Mouse (Mus musculus) heart, embryonic 15.5 days (tissue): ENCODE results near the gene Plxnb3. TPM values are rescaled to one million over a fixed set of nuclear protein-coding genes. Genes with fewer than 3 reads are reported as not detected.
"Not testable (repeated sequence)": the region's sequence is repeated elsewhere in the genome, so short reads cannot be mapped to it uniquely, and the experiment has no call there.

ENCODE experiments used
- ATAC-seq: fragments of 200-750 bp; cut with Nextera tagmentation; replicated peaks from 2 replicates; pipeline ENCODE4 v1.8.0; 2017; ENCODE audit warnings: low read depth, moderate TSS enrichment; ENCODE audit not compliant: insufficient number of reproducible peaks, insufficient read depth, low FRiP score
- H3K27ac ChIP-seq: fragments of 300-500 bp; sonication (generic); 2 replicates; pipeline ENCODE4 v1.5.1; 2015; ENCODE audit warnings: mild to moderate bottlenecking, inconsistent platforms
- H3K27me3 ChIP-seq: fragments of 300-500 bp; sonication (generic); 2 replicates; pipeline ENCODE4 v1.6.1; 2015; ENCODE audit warnings: inconsistent platforms
- H3K36me3 ChIP-seq: fragments of 300-500 bp; sonication (generic); 2 replicates; pipeline ENCODE4 v1.6.1; 2015; ENCODE audit warnings: mild to moderate bottlenecking, inconsistent platforms
- H3K4me1 ChIP-seq: fragments of 300-500 bp; sonication (generic); replicated peaks from 2 replicates; pipeline ENCODE4 v1.6.1; 2015; ENCODE audit warnings: inconsistent platforms
- H3K4me2 ChIP-seq: fragments of 300-500 bp; sonication (generic); 2 replicates; pipeline ENCODE4 v1.6.1; 2015; ENCODE audit warnings: inconsistent platforms, mild to moderate bottlenecking, moderate library complexity
- H3K4me3 ChIP-seq: fragments of 300-500 bp; sonication (generic); 2 replicates; pipeline ENCODE4 v1.5.1; 2015; ENCODE audit warnings: mild to moderate bottlenecking, inconsistent platforms
- H3K9ac ChIP-seq: fragments of 300-500 bp; sonication (generic); 2 replicates; pipeline ENCODE4 v1.6.1; 2015; ENCODE audit warnings: mild to moderate bottlenecking, inconsistent platforms
- H3K9me3 ChIP-seq: fragments of 300-500 bp; sonication (generic); replicated peaks from 2 replicates; pipeline ENCODE4 v1.6.1; 2016; ENCODE audit warnings: inconsistent platforms
- WGBS: fragments of 180-500 bp; shearing (Covaris S2); methylation state at CpG from one replicate; pipeline ENCODE4 v1.1.7; 2015; ENCODE audit warnings: mixed read lengths; 5-methylcytosine and 5-hydroxymethylcytosine counted together
- polyA plus RNA-seq: library from polyadenylated mRNA; unstranded; fragments of >200 nt; fragmentation: Nextera tagmentation; extraction: Ambion mirVana; gene quantifications from 2 replicates; pipeline ENCODE4 v1.2.1, GENCODE M21; 2015

Gene Plxnb3
- polyA plus RNA-seq, 1 experiment from 2014 or later, result 0.57 TPM

GRCm38 (mm10) chrX:73739841-73740240 is 17.0 kb upstream of the Plxnb3 start:
- H3K9ac ChIP-seq, H3K4me3 ChIP-seq, H3K9me3 ChIP-seq, H3K36me3 ChIP-seq, H3K4me1 ChIP-seq, H3K27me3 ChIP-seq, H3K4me2 ChIP-seq, H3K27ac ChIP-seq, ATAC-seq: not testable (repeated sequence)
- WGBS, result 85% methylated on average over 7 of the region's 7 CpGs

GRCm38 (mm10) chrX:73744774-73745481 is 12.0 kb upstream of the Plxnb3 start:
- no peak overlapping the region for H3K4me2 ChIP-seq
- no peak overlapping the region for H3K27ac ChIP-seq
- H3K9ac ChIP-seq, result no peak overlapping the region
- no peaks in the 10 kb centered on the region for H3K4me1 ChIP-seq
- no peaks in the 10 kb centered on the region for H3K27me3 ChIP-seq
- 47% methylated on average over 1 of the region's 1 CpGs for WGBS
- H3K36me3 ChIP-seq, result no peaks in the 10 kb centered on the region
- H3K9me3 ChIP-seq, result no peaks in the 10 kb centered on the region
- H3K4me3 ChIP-seq, result no peak overlapping the region
- no peak for ATAC-seq

- Histone ChIP-seq H3K27ac (no peak overlapping the region), H3K9me3 (no peaks in the 10 kb centered on the region), H3K4me1 (no peaks in the 10 kb centered on the region), H3K4me3 (no peak overlapping the region), H3K36me3 (no peaks in the 10 kb centered on the region), H3K4me2 (no peak overlapping the region), H3K9ac (no peak overlapping the region), H3K27me3 (no peaks in the 10 kb centered on the region)
- ATAC-seq, result no peak
- 86% methylated on average over 1 of the region's 1 CpGs for WGBS
These were observed 7.9 kb upstream of the Plxnb3 start for GRCm38 (mm10) chrX:73748977-73749376.

GRCm38 (mm10) chrX:73758611-73759290 is 1.9 kb downstream of the Plxnb3 start:
- 71% methylated on average over 13 of the region's 13 CpGs for WGBS
- Histone ChIP-seq H3K36me3 (no peaks in the 10 kb centered on the region), H3K27ac (no peak overlapping the region), H3K9ac (no peak overlapping the region), H3K4me1 (peaks cover 4% of the 10 kb centered on the region; the same call in 1 of the 2 replicates), H3K9me3 (no peaks in the 10 kb centered on the region), H3K4me2 (no peak overlapping the region), H3K4me3 (no peak overlapping the region), H3K27me3 (no peaks in the 10 kb centered on the region)
- no peak for ATAC-seq

- no peaks in the 10 kb centered on the region for H3K36me3 ChIP-seq
- H3K4me1 ChIP-seq, result peaks cover 9% of the 10 kb centered on the region; the same call in 1 of the 2 replicates
- H3K27ac ChIP-seq, result 0 out of 2 replicates have a peak overlapping the region, but pooled peaks have one; percentile 26
- no peaks in the 10 kb centered on the region for H3K9me3 ChIP-seq
- no peaks in the 10 kb centered on the region for H3K27me3 ChIP-seq
- ATAC-seq, result no peak; the same call in 1 of the 2 replicates
- no peak overlapping the region for H3K4me2 ChIP-seq
- H3K4me3 ChIP-seq, result no peak overlapping the region
- no peak overlapping the region for H3K9ac ChIP-seq
- WGBS, result 58% methylated on average over 1 of the region's 1 CpGs
These were observed 8.4 kb downstream of the Plxnb3 start for GRCm38 (mm10) chrX:73765311-73765710.

GRCm38 (mm10) chrX:73767267-73767666 is 10.4 kb downstream of the Plxnb3 start:
- Histone ChIP-seq H3K27me3 (no peaks in the 10 kb centered on the region), H3K4me3 (no peak overlapping the region), H3K9me3 (no peaks in the 10 kb centered on the region), H3K9ac (no peak overlapping the region), H3K27ac (no peak overlapping the region), H3K36me3 (no peaks in the 10 kb centered on the region), H3K4me1 (peaks cover 9% of the 10 kb centered on the region; the same call in 1 of the 2 replicates), H3K4me2 (no peak overlapping the region)
- WGBS, result 56% methylated on average over 9 of the region's 9 CpGs
- no peak for ATAC-seq

- Histone ChIP-seq H3K4me2 (peak within 1 kb of the TSS; percentile 57), H3K36me3 (peaks cover 16% of the 10 kb centered on the region; the same call in 1 of the 2 replicates), H3K9ac (peak within 1 kb of the TSS; percentile 56), H3K9me3 (no peaks in the 10 kb centered on the region), H3K4me3 (peak within 1 kb of the TSS; percentile 46), H3K4me1 (peaks cover 7% of the 10 kb centered on the region), H3K27ac (peak within 1 kb of the TSS; percentile 92), H3K27me3 (no peaks in the 10 kb centered on the region)
- peak; percentile 78 for ATAC-seq
- 35% methylated on average over 9 of the region's 9 CpGs for WGBS
These were observed 17.4 kb downstream of the Plxnb3 start, which contains the start of gene Srpk3 for GRCm38 (mm10) chrX:73774168-73774760. Gene Srpk3 (plus strand): TSS chrX:73774405.

- Histone ChIP-seq H3K9ac (peak overlapping the region; percentile 56), H3K36me3 (peaks cover 23% of the 10 kb centered on the region), H3K27ac (peak overlapping the region; percentile 92), H3K27me3 (no peaks in the 10 kb centered on the region), H3K4me3 (peak overlapping the region; percentile 46), H3K4me1 (peaks cover 7% of the 10 kb centered on the region), H3K4me2 (peak overlapping the region; percentile 57), H3K9me3 (no peaks in the 10 kb centered on the region)
- peak; percentile 61 for ATAC-seq
- 51% methylated on average over 10 of the region's 10 CpGs for WGBS
These were observed 18.1 kb downstream of the Plxnb3 start for GRCm38 (mm10) chrX:73774802-73775483.

- no peak overlapping the region for H3K4me2 ChIP-seq
- WGBS, result 87% methylated on average over 3 of the region's 3 CpGs
- no peaks in the 10 kb centered on the region for H3K27me3 ChIP-seq
- no peaks in the 10 kb centered on the region for H3K9me3 ChIP-seq
- H3K27ac ChIP-seq, result no peak overlapping the region
- peaks cover 36% of the 10 kb centered on the region for H3K36me3 ChIP-seq
- no peak for ATAC-seq
- H3K4me3 ChIP-seq, result no peak overlapping the region
- peaks cover 6% of the 10 kb centered on the region for H3K4me1 ChIP-seq
- H3K9ac ChIP-seq, result no peak overlapping the region
These were observed 25.3 kb downstream of the Plxnb3 start for GRCm38 (mm10) chrX:73782227-73782626.

GRCm38 (mm10) chrX:73785666-73786065 is 28.8 kb downstream of the Plxnb3 start:
- Histone ChIP-seq H3K36me3 (peaks cover 19% of the 10 kb centered on the region), H3K4me3 (peak overlapping the region; percentile 74), H3K9ac (peak overlapping the region; percentile 78), H3K4me2 (peak overlapping the region; percentile 62), H3K4me1 (peaks cover 13% of the 10 kb centered on the region), H3K9me3 (no peaks in the 10 kb centered on the region), H3K27me3 (no peaks in the 10 kb centered on the region), H3K27ac (peak overlapping the region; percentile 96)
- no peak for ATAC-seq
